Mouse (Mus musculus) c-Kit-positive CD71-negative TER-119-negative erythroid progenitor cells, embryonic 14.5 days (primary cell): ENCODE measurements around the gene Pagr1a.

Experiments
- DNase-seq: peaks from one replicate; pipeline ENCODE4 v3.0.0-alpha.2; 2013; ENCODE audit warnings: low read depth

Gene Pagr1a

GRCm38 (mm10) chr7:127003620-127004019, 13.5 kb downstream of the Pagr1a start:
- DNase-seq = no peak

GRCm38 (mm10) chr7:126999568-126999967, 17.6 kb downstream of the Pagr1a start:
- DNase-seq = no peak

- DNase-seq = no peak
These were observed 20.7 kb downstream of the Pagr1a start for GRCm38 (mm10) chr7:126996449-126996848.

GRCm38 (mm10) chr7:126988816-126989215, 28.3 kb downstream of the Pagr1a start:
- no peak for DNase-seq

- no peak for DNase-seq
These were observed 30.8 kb downstream of the Pagr1a start for GRCm38 (mm10) chr7:126986319-126986718.

GRCm38 (mm10) chr7:126984667-126985444, 32.3 kb downstream of the Pagr1a start:
- no peak for DNase-seq

- no peak for DNase-seq
These were observed 34.0 kb downstream of the Pagr1a start for GRCm38 (mm10) chr7:126983113-126983512.

- DNase-seq = no peak
These were observed 35.1 kb downstream of the Pagr1a start for GRCm38 (mm10) chr7:126982054-126982453.

- no peak for DNase-seq
These were observed 35.6 kb downstream of the Pagr1a start for GRCm38 (mm10) chr7:126981601-126982000.

- no peak for DNase-seq
These were observed 38.3 kb downstream of the Pagr1a start for GRCm38 (mm10) chr7:126978841-126979240.

- DNase-seq = no peak
These were observed 40.2 kb downstream of the Pagr1a start for GRCm38 (mm10) chr7:126976878-126977459.

GRCm38 (mm10) chr7:126975950-126976866, 40.9 kb downstream of the Pagr1a start, which contains the start of gene Cdiptos:
Gene Cdiptos (minus strand): TSS chr7:126976098.
- DNase-seq = peak; percentile 98

GRCm38 (mm10) chr7:126975893-126975949, 41.4 kb downstream of the Pagr1a start, which contains the start of gene Cdipt:
Gene Cdipt (plus strand): TSS chr7:126975914.
- DNase-seq = no peak

GRCm38 (mm10) chr7:126975493-126975892, 41.7 kb downstream of the Pagr1a start:
- no peak for DNase-seq

GRCm38 (mm10) chr7:126967361-126967760, 49.8 kb downstream of the Pagr1a start:
- DNase-seq = no peak

GRCm38 (mm10) chr7:126965568-126965967, 51.6 kb downstream of the Pagr1a start:
- DNase-seq = no peak
